Mouse (Mus musculus): ENCODE results near the gene Adprhl1.
A peak's percentile ranks its signal among the peaks of the same experiment; 100 is the strongest.

DNA sequence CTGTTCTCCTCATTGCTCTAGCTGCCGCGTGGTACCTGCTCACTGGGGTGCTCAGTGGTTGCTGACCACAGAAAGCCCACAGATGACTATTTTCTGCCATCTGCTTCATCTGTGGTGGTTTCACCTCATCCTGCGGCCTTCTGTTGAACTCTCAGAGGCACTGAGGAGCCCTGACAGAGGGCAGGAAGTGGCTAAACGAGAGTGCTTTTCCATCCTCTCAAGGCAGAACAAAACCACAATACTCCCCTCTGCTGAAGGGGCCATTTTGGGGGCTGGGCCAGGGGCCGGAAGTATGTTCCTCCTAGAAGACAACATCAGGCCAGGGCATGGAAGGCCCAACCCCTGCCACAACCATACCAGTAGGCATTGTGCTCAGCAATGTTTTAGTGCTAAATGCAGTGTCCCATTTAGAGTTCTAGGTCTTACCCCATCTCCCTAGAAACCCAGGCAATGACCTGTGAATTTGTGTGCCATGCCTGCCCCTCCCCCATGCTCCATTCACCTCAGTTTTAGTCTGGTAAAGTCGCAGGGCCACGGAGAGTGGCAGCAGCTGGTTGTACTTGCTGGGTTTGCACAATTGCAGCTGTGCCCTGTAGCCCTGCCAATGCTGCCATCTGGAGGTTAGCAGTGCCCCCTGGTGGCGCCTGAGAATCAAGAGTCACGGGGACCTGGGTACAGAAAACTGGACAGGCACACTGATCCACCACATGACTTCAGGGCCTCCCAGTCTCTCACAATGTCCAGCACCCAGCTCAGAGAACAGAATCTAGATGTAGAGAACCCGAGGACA is 40.3 kb downstream of the Adprhl1 start:
- TF ChIP-seq POLR2A (IDR thresholded peaks at IDR 0.05; ENCODE audit: borderline replicate concordance, control insufficient read depth, low read depth, low read length) = no peak
- peak; percentile 87 for TF ChIP-seq CTCF (IDR thresholded peaks at IDR 0.05; ENCODE audit: control insufficient read depth, insufficient read depth, low read length)
